Mouse (Mus musculus) stomach, embryonic 15.5 days (tissue): ENCODE measurements around the gene Akap12. TPM values are rescaled to one million over a fixed set of nuclear protein-coding genes. Genes with fewer than 3 reads are reported as not detected.

Experiments
- ATAC-seq: fragments of 200-750 bp; cut with Nextera tagmentation; 2 replicates; pipeline ENCODE4 v1.8.0; 2017; ENCODE audit warnings: low read depth, moderate number of reproducible peaks, moderate TSS enrichment; ENCODE audit not compliant: insufficient read depth, low FRiP score
- H3K27ac ChIP-seq: fragments of 300-500 bp; sonication (generic); 2 replicates; pipeline ENCODE4 v1.5.1; 2015; ENCODE audit warnings: mild to moderate bottlenecking, inconsistent platforms
- H3K27me3 ChIP-seq: fragments of 300-500 bp; sonication (generic); replicated peaks from 2 replicates; pipeline ENCODE4 v1.6.1; 2015; ENCODE audit warnings: inconsistent platforms
- H3K36me3 ChIP-seq: fragments of 300-500 bp; sonication (generic); 2 replicates; pipeline ENCODE4 v1.6.1; 2015; ENCODE audit warnings: inconsistent platforms
- H3K4me1 ChIP-seq: fragments of 300-500 bp; sonication (generic); 2 replicates; pipeline ENCODE4 v1.6.1; 2015; ENCODE audit warnings: inconsistent platforms
- H3K4me2 ChIP-seq: fragments of 300-500 bp; sonication (generic); 2 replicates; pipeline ENCODE4 v1.6.1; 2015; ENCODE audit warnings: mild to moderate bottlenecking, inconsistent platforms
- H3K4me3 ChIP-seq: fragments of 300-500 bp; sonication (generic); replicated peaks from 2 replicates; pipeline ENCODE4 v1.5.1; 2015; ENCODE audit warnings: inconsistent platforms
- H3K9ac ChIP-seq: fragments of 300-500 bp; sonication (generic); 2 replicates; pipeline ENCODE4 v1.6.1; 2015; ENCODE audit warnings: inconsistent platforms
- H3K9me3 ChIP-seq: fragments of 300-500 bp; sonication (generic); 2 replicates; pipeline ENCODE4 v1.6.1; 2016; ENCODE audit warnings: inconsistent platforms
- WGBS: fragments of 180-500 bp; shearing (Covaris S2); methylation state at CpG from one replicate; pipeline ENCODE4 v1.1.7; 2015; 5-methylcytosine and 5-hydroxymethylcytosine counted together
- polyA plus RNA-seq: library from polyadenylated mRNA; unstranded; fragments of >200 nt; fragmentation: Nextera tagmentation; extraction: Ambion mirVana; gene quantifications from 2 replicates; pipeline ENCODE4 v1.2.1, GENCODE M21; 2015

The Akap12 gene
- polyA plus RNA-seq, 1 experiment from 2014 or later, result 59.6 TPM

DNA sequence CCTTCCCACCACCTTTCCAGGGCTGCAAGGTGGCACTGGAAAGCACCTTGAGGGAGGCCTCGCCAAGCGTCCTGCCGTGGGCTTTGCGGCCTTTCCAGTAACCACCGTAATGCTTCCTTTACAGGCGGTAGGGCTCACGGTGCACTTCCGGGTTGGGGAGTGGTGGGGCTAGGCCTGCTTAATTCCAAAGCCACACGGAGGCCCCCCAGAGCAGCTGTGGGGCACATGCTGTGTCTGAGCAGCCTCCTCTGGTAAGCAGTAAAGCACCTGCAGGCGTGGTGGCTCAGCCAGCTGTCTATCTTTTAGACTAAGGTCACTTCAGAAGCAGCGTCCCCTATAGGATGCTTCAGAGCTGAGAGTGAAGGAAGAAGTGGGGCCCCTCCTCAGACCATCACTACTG lies 103.9 kb downstream of the Akap12 start:
- H3K4me1 ChIP-seq, result no peaks in the 10 kb centered on the region

GRCm38 (mm10) chr10:4372011-4372410 lies 105.8 kb downstream of the Akap12 start:
- no peaks in the 10 kb centered on the region for H3K27me3 ChIP-seq
- H3K4me1 ChIP-seq, result peaks cover 10% of the 10 kb centered on the region; the same call in 1 of the 2 replicates
- no peak overlapping the region for H3K4me3 ChIP-seq
- H3K9me3 ChIP-seq, result no peaks in the 10 kb centered on the region
- 51% methylated on average over 5 of the region's 5 CpGs for WGBS
- no peak for ATAC-seq
- H3K9ac ChIP-seq, result no peak overlapping the region
- no peak overlapping the region for H3K27ac ChIP-seq
- H3K4me2 ChIP-seq, result no peak overlapping the region
- peaks cover 16% of the 10 kb centered on the region for H3K36me3 ChIP-seq

More for the DNA sequence above, 103.9 kb downstream of the Akap12 start:
- 88% methylated on average over 11 of the region's 11 CpGs for WGBS
- Histone ChIP-seq H3K9me3 (no peaks in the 10 kb centered on the region), H3K4me3 (no peak overlapping the region), H3K4me2 (no peak overlapping the region), H3K27ac (no peak overlapping the region), H3K9ac (no peak overlapping the region), H3K36me3 (peaks cover 16% of the 10 kb centered on the region), H3K27me3 (no peaks in the 10 kb centered on the region)
- no peak for ATAC-seq

DNA sequence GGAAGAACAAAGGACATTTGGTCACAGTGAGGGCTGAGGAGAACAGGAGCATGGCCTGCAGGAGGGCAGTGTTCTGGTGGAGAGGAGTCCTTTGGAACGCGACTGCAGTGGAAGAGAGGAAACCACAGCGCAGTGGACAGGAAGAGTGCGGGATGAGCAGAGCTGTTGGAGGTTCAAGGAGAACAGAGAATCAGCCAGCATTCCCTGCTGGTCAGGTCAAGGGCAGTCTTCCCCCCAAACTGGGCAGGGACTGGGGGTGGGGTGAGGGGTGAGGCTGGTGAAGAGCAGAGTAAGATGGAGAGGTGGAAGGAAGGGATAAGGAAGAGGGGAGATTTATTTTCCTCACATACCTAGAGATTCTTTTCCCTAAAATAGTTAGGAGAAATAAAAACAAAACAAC lies 107.4 kb downstream of the Akap12 start:
- Histone ChIP-seq H3K9me3 (no peaks in the 10 kb centered on the region), H3K27ac (no peak overlapping the region), H3K36me3 (peaks cover 13% of the 10 kb centered on the region), H3K9ac (no peak overlapping the region), H3K4me1 (peaks cover 11% of the 10 kb centered on the region; the same call in 1 of the 2 replicates), H3K4me2 (no peak overlapping the region), H3K27me3 (no peaks in the 10 kb centered on the region), H3K4me3 (no peak overlapping the region)
- WGBS, result 92% methylated on average over 4 of the region's 4 CpGs
- no peak for ATAC-seq

GRCm38 (mm10) chr10:4374239-4374638 lies 108.1 kb downstream of the Akap12 start:
- no peak overlapping the region for H3K4me2 ChIP-seq
- no peaks in the 10 kb centered on the region for H3K9me3 ChIP-seq
- H3K36me3 ChIP-seq, result peaks cover 8% of the 10 kb centered on the region
- H3K27ac ChIP-seq, result no peak overlapping the region
- ATAC-seq, result no peak
- H3K9ac ChIP-seq, result no peak overlapping the region
- peaks cover 11% of the 10 kb centered on the region; the same call in 1 of the 2 replicates for H3K4me1 ChIP-seq
- no peaks in the 10 kb centered on the region for H3K27me3 ChIP-seq
- no peak overlapping the region for H3K4me3 ChIP-seq
- WGBS, result 89% methylated on average over 7 of the region's 7 CpGs

GRCm38 (mm10) chr10:4374734-4375133 lies 108.6 kb downstream of the Akap12 start:
- peaks cover 11% of the 10 kb centered on the region; the same call in 1 of the 2 replicates for H3K4me1 ChIP-seq
- no peak for ATAC-seq
- no peak overlapping the region for H3K27ac ChIP-seq
- H3K27me3 ChIP-seq, result no peaks in the 10 kb centered on the region
- no peak overlapping the region for H3K4me2 ChIP-seq
- H3K9ac ChIP-seq, result no peak overlapping the region
- H3K4me3 ChIP-seq, result no peak overlapping the region
- no peaks in the 10 kb centered on the region for H3K9me3 ChIP-seq
- peaks cover 8% of the 10 kb centered on the region for H3K36me3 ChIP-seq
- WGBS, result 79% methylated on average over 4 of the region's 4 CpGs

DNA sequence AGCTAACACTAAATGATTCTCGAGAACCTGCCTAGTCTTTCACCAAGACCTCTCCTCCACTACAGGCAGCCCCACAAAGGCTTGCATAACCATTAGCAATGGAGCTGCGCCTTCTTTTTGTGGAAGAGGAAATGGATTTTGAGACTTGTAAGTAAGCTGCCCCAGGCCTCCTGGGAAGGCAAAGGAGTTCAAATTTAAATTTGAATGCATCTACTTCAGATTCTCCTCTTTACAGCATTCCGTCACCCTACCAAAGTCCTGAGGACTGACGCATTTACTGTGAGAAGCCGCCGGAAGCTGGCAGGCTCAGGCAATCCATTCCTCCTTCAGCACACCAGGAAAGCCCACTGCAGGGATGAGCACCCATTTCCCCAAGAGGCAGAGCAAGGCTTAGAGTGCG lies 109.1 kb downstream of the Akap12 start:
- Histone ChIP-seq H3K4me3 (no peak overlapping the region), H3K27ac (no peak overlapping the region), H3K4me1 (peaks cover 11% of the 10 kb centered on the region; the same call in 1 of the 2 replicates), H3K9ac (no peak overlapping the region), H3K9me3 (no peaks in the 10 kb centered on the region), H3K27me3 (no peaks in the 10 kb centered on the region), H3K4me2 (no peak overlapping the region), H3K36me3 (peaks cover 8% of the 10 kb centered on the region)
- 62% methylated on average over 7 of the region's 7 CpGs for WGBS
- ATAC-seq, result no peak

DNA sequence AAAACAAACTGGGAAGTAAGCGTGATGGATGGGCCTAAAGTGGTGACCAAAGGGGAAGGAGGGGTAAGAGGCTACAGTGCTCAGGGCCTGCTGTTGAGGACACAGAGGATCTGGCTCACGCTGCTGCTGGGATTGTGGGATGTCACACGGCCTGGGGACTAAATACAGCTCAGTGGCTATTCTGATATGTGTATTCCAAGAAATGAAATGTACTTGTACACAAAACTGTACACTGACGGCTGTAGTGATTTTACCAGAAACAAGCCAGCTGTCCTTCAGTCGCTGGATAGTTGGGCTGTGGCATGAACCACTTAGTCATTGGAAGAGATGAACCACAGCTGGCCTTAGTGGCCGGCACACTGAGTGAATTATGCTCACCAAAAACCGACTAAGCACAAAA lies 110.3 kb downstream of the Akap12 start:
- Histone ChIP-seq H3K9me3 (no peaks in the 10 kb centered on the region), H3K27ac (peak overlapping the region; percentile 75), H3K36me3 (peaks cover 8% of the 10 kb centered on the region), H3K4me3 (no peak overlapping the region), H3K9ac (no peak overlapping the region), H3K27me3 (no peaks in the 10 kb centered on the region), H3K4me2 (no peak overlapping the region), H3K4me1 (peaks cover 11% of the 10 kb centered on the region; the same call in 1 of the 2 replicates)
- peak; percentile 79; the same call in 1 of the 2 replicates for ATAC-seq
- WGBS, result 44% methylated on average over 7 of the region's 7 CpGs

DNA sequence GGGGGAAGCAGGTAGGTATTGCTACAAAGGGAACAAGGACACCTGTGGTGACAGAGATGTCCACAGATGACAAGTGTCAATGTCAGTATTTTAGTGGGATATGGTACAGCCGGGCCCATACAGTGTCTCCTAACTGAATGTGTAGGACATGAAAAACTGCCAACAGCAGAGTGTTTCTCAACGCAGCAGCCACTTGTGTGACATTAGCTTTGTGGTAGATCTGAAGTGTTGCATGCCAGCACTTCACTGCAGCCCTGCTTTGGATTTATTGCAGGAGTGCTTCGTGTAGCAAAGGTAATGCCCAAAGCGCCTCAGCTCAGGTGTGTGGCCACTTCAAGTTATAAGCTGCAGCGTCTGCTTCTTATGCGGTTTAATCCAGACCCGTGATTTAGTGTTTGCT lies 110.8 kb downstream of the Akap12 start:
- H3K9me3 ChIP-seq, result no peaks in the 10 kb centered on the region
- 66% methylated on average over 7 of the region's 7 CpGs for WGBS
- no peak overlapping the region for H3K4me2 ChIP-seq
- H3K4me3 ChIP-seq, result no peak overlapping the region
- H3K4me1 ChIP-seq, result peaks cover 11% of the 10 kb centered on the region; the same call in 1 of the 2 replicates
- H3K36me3 ChIP-seq, result peaks cover 5% of the 10 kb centered on the region
- H3K27me3 ChIP-seq, result no peaks in the 10 kb centered on the region
- no peak overlapping the region for H3K9ac ChIP-seq
- ATAC-seq, result no peak
- H3K27ac ChIP-seq, result peak overlapping the region; percentile 75

DNA sequence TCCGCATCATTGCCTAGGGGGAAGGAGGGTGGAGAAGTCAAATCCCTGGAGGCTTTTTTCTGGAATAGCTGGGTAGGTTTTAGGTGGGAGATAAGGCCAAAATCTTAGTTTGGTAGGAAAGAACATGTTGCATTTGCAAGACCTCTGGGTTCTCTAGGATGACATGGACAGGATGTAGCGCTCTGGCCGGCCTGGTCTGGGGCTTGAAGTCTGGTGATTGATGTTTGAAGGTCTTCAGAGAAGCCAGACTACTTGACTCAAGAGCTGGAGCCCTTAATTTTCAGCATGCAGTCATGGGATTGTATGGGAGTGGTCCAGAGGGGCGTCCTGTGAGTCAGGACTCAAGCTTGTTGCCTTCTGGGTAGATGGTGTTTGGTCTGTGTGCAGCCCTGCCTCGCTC lies 114.6 kb downstream of the Akap12 start:
- ATAC-seq, result no peak
- Histone ChIP-seq H3K27me3 (no peaks in the 10 kb centered on the region), H3K4me1 (peaks cover 11% of the 10 kb centered on the region; the same call in 1 of the 2 replicates), H3K36me3 (no peaks in the 10 kb centered on the region), H3K9ac (no peak overlapping the region), H3K4me2 (no peak overlapping the region), H3K9me3 (no peaks in the 10 kb centered on the region), H3K4me3 (no peak overlapping the region), H3K27ac (no peak overlapping the region)
- 82% methylated on average over 5 of the region's 5 CpGs for WGBS

DNA sequence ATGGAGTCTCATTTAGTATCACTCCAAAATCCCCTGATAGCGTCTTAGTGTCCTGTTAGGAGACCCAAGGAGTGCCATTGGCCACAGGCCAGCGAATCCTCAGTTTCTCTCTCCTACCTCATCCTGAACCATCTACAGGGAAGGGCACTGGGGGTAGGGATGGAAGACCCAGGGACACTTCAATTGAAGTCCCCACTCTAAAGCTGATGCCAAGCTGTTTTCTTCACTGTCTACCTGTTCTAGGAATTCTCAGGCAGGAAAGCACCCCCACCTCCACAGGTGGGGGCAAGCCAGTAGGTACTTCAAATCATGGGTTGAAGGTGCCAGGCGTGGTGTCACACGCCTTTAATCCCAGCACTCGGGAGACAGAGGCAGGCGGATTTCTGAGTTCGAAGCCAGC lies 118.1 kb downstream of the Akap12 start:
- 94% methylated on average over 7 of the region's 7 CpGs for WGBS
- Histone ChIP-seq H3K9ac (no peak overlapping the region), H3K27ac (no peak overlapping the region), H3K4me3 (no peak overlapping the region), H3K9me3 (no peaks in the 10 kb centered on the region), H3K36me3 (no peaks in the 10 kb centered on the region), H3K4me1 (peaks cover 8% of the 10 kb centered on the region), H3K27me3 (no peaks in the 10 kb centered on the region), H3K4me2 (no peak overlapping the region)
- ATAC-seq, result no peak

DNA sequence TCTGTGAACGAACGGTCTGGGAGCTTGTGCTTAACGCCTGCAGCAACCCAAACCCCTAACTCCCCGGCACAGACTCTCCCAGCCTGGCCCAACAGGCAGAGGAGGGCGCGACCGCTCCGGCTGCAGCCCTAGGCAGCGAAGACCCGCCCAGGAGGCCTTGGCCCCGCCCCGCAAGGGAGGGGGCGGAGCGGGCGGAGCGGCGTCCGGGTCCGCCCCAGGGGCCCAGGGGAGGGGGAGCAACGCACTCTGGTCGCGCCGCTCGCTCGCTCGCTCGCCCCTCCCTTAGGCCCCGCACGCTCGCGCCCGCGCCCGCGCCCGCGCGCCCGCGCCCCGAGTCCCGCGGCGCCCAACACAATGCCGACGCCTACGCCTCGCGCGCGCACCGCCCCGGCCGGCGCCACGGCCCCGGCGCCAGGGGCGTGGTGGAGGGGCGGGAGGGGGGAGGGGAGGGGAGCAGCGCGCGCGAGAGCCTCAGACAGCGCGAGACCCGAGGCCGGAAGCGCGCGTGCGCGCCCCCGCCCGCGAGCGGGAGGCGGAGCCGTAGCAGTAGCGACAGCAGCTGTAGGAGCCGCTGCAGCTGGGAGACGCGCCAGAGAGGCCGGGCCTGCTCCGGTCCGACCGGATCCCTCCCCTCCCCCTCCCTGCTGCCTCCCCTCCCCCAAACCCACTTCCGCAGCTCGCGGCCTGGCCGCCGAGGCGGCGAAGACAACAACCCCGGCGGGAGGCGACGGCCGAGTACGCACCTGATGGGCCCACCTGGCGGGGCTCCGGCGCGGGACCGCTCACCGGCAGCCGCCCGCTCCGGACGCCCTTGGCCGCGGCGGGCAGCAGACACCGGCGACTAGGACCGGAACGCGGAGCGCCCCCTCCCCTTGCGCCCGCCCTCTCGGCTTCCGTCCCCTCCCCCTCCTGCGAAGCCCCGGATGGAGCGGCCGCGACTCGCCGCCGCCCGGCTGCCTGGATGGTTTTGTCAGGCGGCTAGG lies 120.7 kb downstream of the Akap12 start:
- ATAC-seq, result peak; percentile 92
- Histone ChIP-seq H3K9me3 (no peaks in the 10 kb centered on the region), H3K27ac (peak overlapping the region; percentile 100), H3K4me2 (peak overlapping the region; percentile 81), H3K4me3 (peak overlapping the region; percentile 93), H3K9ac (peak overlapping the region; percentile 94), H3K4me1 (peaks cover 25% of the 10 kb centered on the region), H3K27me3 (no peaks in the 10 kb centered on the region), H3K36me3 (no peaks in the 10 kb centered on the region)
- WGBS, result under 1% methylated on average over 72 of the region's 133 CpGs

GRCm38 (mm10) chr10:4387701-4388383 lies 121.7 kb downstream of the Akap12 start, which contains the start of gene Zbtb2:
Zbtb2 (minus strand) TSS chr10:4388108.
- no peak for ATAC-seq
- H3K27me3 ChIP-seq, result no peaks in the 10 kb centered on the region
- H3K4me3 ChIP-seq, result peak within 1 kb of the TSS; percentile 93
- peak within 1 kb of the TSS; percentile 100 for H3K27ac ChIP-seq
- under 1% methylated on average over 71 of the region's 87 CpGs for WGBS
- H3K4me1 ChIP-seq, result peaks cover 25% of the 10 kb centered on the region
- H3K4me2 ChIP-seq, result peak within 1 kb of the TSS; percentile 81
- no peaks in the 10 kb centered on the region for H3K9me3 ChIP-seq
- no peaks in the 10 kb centered on the region for H3K36me3 ChIP-seq
- H3K9ac ChIP-seq, result peak within 1 kb of the TSS; percentile 94
